Mouse (Mus musculus): ENCODE data around the gene Spef1. TPM values are rescaled to one million over a fixed set of nuclear protein-coding genes. Genes with fewer than 3 reads are reported as not detected.

Spef1 gene
- polyA plus RNA-seq, 1 experiment from 2014 or later: 3.1 TPM

GRCm38 (mm10) chr2:131209125-131209795 lies 22.2 kb upstream of the Spef1 start:
- Histone ChIP-seq H3K36me3 (ENCODE audit: control insufficient read depth, insufficient read depth, low read length) (peaks cover 6% of the 10 kb centered on the region), H3K4me1 (ENCODE audit: control insufficient read depth, insufficient read depth, low read length) (peaks cover 28% of the 10 kb centered on the region), H3K27ac (ENCODE audit: low read length) (peak overlapping the region; percentile 85), H3K4me3 (ENCODE audit: low read length) (no peak overlapping the region), H3K4me2 (ENCODE audit: low read depth, low read length) (peak overlapping the region; percentile 63), H3K9me3 (ENCODE audit: control insufficient read depth, low read length) (no peaks in the 10 kb centered on the region), H3K9ac (ENCODE audit: low read depth, low read length) (peak overlapping the region; percentile 83), H3K27me3 (replicated peaks; ENCODE audit: control insufficient read depth, insufficient read depth, low read length) (no peaks in the 10 kb centered on the region)
- peak; percentile 6 for ATAC-seq
- WGBS: 79% methylated on average over 4 of the region's 4 CpGs

GRCm38 (mm10) chr2:131208356-131208755 lies 21.3 kb upstream of the Spef1 start:
- no peak for ATAC-seq
- peaks cover 3% of the 10 kb centered on the region for H3K36me3 ChIP-seq (ENCODE audit: control insufficient read depth, insufficient read depth, low read length)
- H3K4me3 ChIP-seq (ENCODE audit: low read length): no peak overlapping the region
- no peak overlapping the region for H3K4me2 ChIP-seq (ENCODE audit: low read depth, low read length)
- WGBS: 86% methylated on average over 2 of the region's 2 CpGs
- H3K9ac ChIP-seq (ENCODE audit: low read depth, low read length): no peak overlapping the region
- no peak overlapping the region for H3K27ac ChIP-seq (ENCODE audit: low read length)
- H3K4me1 ChIP-seq (ENCODE audit: control insufficient read depth, insufficient read depth, low read length): peaks cover 28% of the 10 kb centered on the region
- H3K9me3 ChIP-seq (ENCODE audit: control insufficient read depth, low read length): no peaks in the 10 kb centered on the region
- no peaks in the 10 kb centered on the region for H3K27me3 ChIP-seq (replicated peaks; ENCODE audit: control insufficient read depth, insufficient read depth, low read length)

GRCm38 (mm10) chr2:131206778-131207177 lies 19.7 kb upstream of the Spef1 start, which contains the start of gene Ap5s1:
Ap5s1 (plus strand) TSS chr2:131207078.
- H3K4me1 ChIP-seq (ENCODE audit: control insufficient read depth, insufficient read depth, low read length): peaks cover 25% of the 10 kb centered on the region
- no peak within 1 kb of the TSS for H3K4me3 ChIP-seq (ENCODE audit: low read length)
- ATAC-seq: no peak
- 80% methylated on average over 4 of the region's 4 CpGs for WGBS
- no peak within 1 kb of the TSS for H3K27ac ChIP-seq (ENCODE audit: low read length)
- no peak within 1 kb of the TSS for H3K4me2 ChIP-seq (ENCODE audit: low read depth, low read length)
- no peak within 1 kb of the TSS for H3K9ac ChIP-seq (ENCODE audit: low read depth, low read length)
- H3K36me3 ChIP-seq (ENCODE audit: control insufficient read depth, insufficient read depth, low read length): no peaks in the 10 kb centered on the region
- H3K9me3 ChIP-seq (ENCODE audit: control insufficient read depth, low read length): no peaks in the 10 kb centered on the region
- H3K27me3 ChIP-seq (replicated peaks; ENCODE audit: control insufficient read depth, insufficient read depth, low read length): no peaks in the 10 kb centered on the region

GRCm38 (mm10) chr2:131205521-131206182 lies 18.6 kb upstream of the Spef1 start:
- Histone ChIP-seq H3K9me3 (ENCODE audit: control insufficient read depth, low read length) (no peaks in the 10 kb centered on the region), H3K27ac (ENCODE audit: low read length) (no peak overlapping the region)

GRCm38 (mm10) chr2:131204410-131204981 lies 17.4 kb upstream of the Spef1 start:
- Histone ChIP-seq H3K36me3 (ENCODE audit: control insufficient read depth, insufficient read depth, low read length) (no peaks in the 10 kb centered on the region), H3K4me2 (ENCODE audit: low read depth, low read length) (peak overlapping the region; percentile 42; the same call in 1 of the 2 replicates), H3K27me3 (replicated peaks; ENCODE audit: control insufficient read depth, insufficient read depth, low read length) (no peaks in the 10 kb centered on the region), H3K9ac (ENCODE audit: low read depth, low read length) (peak overlapping the region; percentile 48), H3K4me1 (ENCODE audit: control insufficient read depth, insufficient read depth, low read length) (peaks cover 15% of the 10 kb centered on the region), H3K9me3 (ENCODE audit: control insufficient read depth, low read length) (no peaks in the 10 kb centered on the region), H3K27ac (ENCODE audit: low read length) (peak overlapping the region; percentile 86), H3K4me3 (ENCODE audit: low read length) (no peak overlapping the region)
- ATAC-seq: peak; percentile 90
- 22% methylated on average over 7 of the region's 7 CpGs for WGBS

More at GRCm38 (mm10) chr2:131205521-131206182, 18.6 kb upstream of the Spef1 start:
- WGBS: 74% methylated on average over 8 of the region's 8 CpGs
- no peak overlapping the region for H3K9ac ChIP-seq (ENCODE audit: low read depth, low read length)
- no peaks in the 10 kb centered on the region for H3K36me3 ChIP-seq (ENCODE audit: control insufficient read depth, insufficient read depth, low read length)
- no peaks in the 10 kb centered on the region for H3K27me3 ChIP-seq (replicated peaks; ENCODE audit: control insufficient read depth, insufficient read depth, low read length)
- H3K4me2 ChIP-seq (ENCODE audit: low read depth, low read length): no peak overlapping the region
- peaks cover 19% of the 10 kb centered on the region for H3K4me1 ChIP-seq (ENCODE audit: control insufficient read depth, insufficient read depth, low read length)
- ATAC-seq: no peak
- H3K4me3 ChIP-seq (ENCODE audit: low read length): no peak overlapping the region

- 78% methylated on average over 6 of the region's 6 CpGs for WGBS
- no peak overlapping the region for H3K4me2 ChIP-seq (ENCODE audit: low read depth, low read length)
- no peaks in the 10 kb centered on the region for H3K9me3 ChIP-seq (ENCODE audit: control insufficient read depth, low read length)
- H3K36me3 ChIP-seq (ENCODE audit: control insufficient read depth, insufficient read depth, low read length): no peaks in the 10 kb centered on the region
- peaks cover 10% of the 10 kb centered on the region for H3K4me1 ChIP-seq (ENCODE audit: control insufficient read depth, insufficient read depth, low read length)
- H3K27ac ChIP-seq (ENCODE audit: low read length): peak overlapping the region; percentile 33; the same call in 1 of the 2 replicates
- H3K4me3 ChIP-seq (ENCODE audit: low read length): no peak overlapping the region
- no peak for ATAC-seq
- H3K27me3 ChIP-seq (replicated peaks; ENCODE audit: control insufficient read depth, insufficient read depth, low read length): no peaks in the 10 kb centered on the region
- H3K9ac ChIP-seq (ENCODE audit: low read depth, low read length): no peak overlapping the region
Measured at GRCm38 (mm10) chr2:131203816-131204409, 16.8 kb upstream of the Spef1 start.

GRCm38 (mm10) chr2:131201262-131201661 lies 14.2 kb upstream of the Spef1 start:
- H3K4me3 ChIP-seq (ENCODE audit: low read length): no peak overlapping the region
- peaks cover 10% of the 10 kb centered on the region; the same call in 1 of the 2 replicates for H3K36me3 ChIP-seq (ENCODE audit: control insufficient read depth, insufficient read depth, low read length)
- H3K27ac ChIP-seq (ENCODE audit: low read length): no peak overlapping the region
- H3K4me1 ChIP-seq (ENCODE audit: control insufficient read depth, insufficient read depth, low read length): peaks cover 10% of the 10 kb centered on the region
- no peak overlapping the region for H3K9ac ChIP-seq (ENCODE audit: low read depth, low read length)
- 93% methylated on average over 3 of the region's 3 CpGs for WGBS
- no peak for ATAC-seq
- no peaks in the 10 kb centered on the region for H3K27me3 ChIP-seq (replicated peaks; ENCODE audit: control insufficient read depth, insufficient read depth, low read length)
- no peak overlapping the region for H3K4me2 ChIP-seq (ENCODE audit: low read depth, low read length)
- no peaks in the 10 kb centered on the region for H3K9me3 ChIP-seq (ENCODE audit: control insufficient read depth, low read length)

GRCm38 (mm10) chr2:131200710-131201109 lies 13.6 kb upstream of the Spef1 start:
- Histone ChIP-seq H3K27me3 (replicated peaks; ENCODE audit: control insufficient read depth, insufficient read depth, low read length) (no peaks in the 10 kb centered on the region), H3K4me2 (ENCODE audit: low read depth, low read length) (no peak overlapping the region), H3K9ac (ENCODE audit: low read depth, low read length) (no peak overlapping the region), H3K36me3 (ENCODE audit: control insufficient read depth, insufficient read depth, low read length) (peaks cover 10% of the 10 kb centered on the region; the same call in 1 of the 2 replicates), H3K27ac (ENCODE audit: low read length) (no peak overlapping the region), H3K4me1 (ENCODE audit: control insufficient read depth, insufficient read depth, low read length) (peaks cover 10% of the 10 kb centered on the region), H3K9me3 (ENCODE audit: control insufficient read depth, low read length) (no peaks in the 10 kb centered on the region), H3K4me3 (ENCODE audit: low read length) (no peak overlapping the region)
- WGBS: 69% methylated on average over 2 of the region's 2 CpGs
- no peak for ATAC-seq
